Mouse (Mus musculus) midbrain, embryonic 12.5 days (tissue): ENCODE measurements around the gene Slc26a1. TPM values are rescaled to one million over a fixed set of nuclear protein-coding genes. Genes with fewer than 3 reads are reported as not detected.

ENCODE experiments used
- ATAC-seq: fragments of 200-750 bp; cut with Nextera tagmentation; 2 replicates; pipeline ENCODE4 v1.8.0; 2017; ENCODE audit warnings: low read depth, moderate TSS enrichment, moderate library complexity; ENCODE audit not compliant: low FRiP score
- H3K27ac ChIP-seq: fragments of 300-500 bp; sonication (generic); replicated peaks from 2 replicates; pipeline ENCODE4 v1.5.1; 2016; ENCODE audit warnings: mild to moderate bottlenecking
- H3K27me3 ChIP-seq: fragments of 300-500 bp; sonication (generic); 2 replicates; pipeline ENCODE4 v1.6.1; 2016; ENCODE audit warnings: mild to moderate bottlenecking
- H3K36me3 ChIP-seq: fragments of 300-500 bp; sonication (generic); 2 replicates; pipeline ENCODE4 v1.6.1; 2016
- H3K4me1 ChIP-seq: fragments of 300-500 bp; sonication (generic); 2 replicates; pipeline ENCODE4 v1.6.1; 2016
- H3K4me2 ChIP-seq: fragments of 300-500 bp; sonication (generic); replicated peaks from 2 replicates; pipeline ENCODE4 v1.6.1; 2016; ENCODE audit warnings: mild to moderate bottlenecking, moderate library complexity
- H3K4me3 ChIP-seq: fragments of 300-500 bp; sonication (generic); 2 replicates; pipeline ENCODE4 v1.5.1; 2016; ENCODE audit warnings: mild to moderate bottlenecking
- H3K9ac ChIP-seq: fragments of 300-500 bp; sonication (generic); replicated peaks from 2 replicates; pipeline ENCODE4 v1.6.1; 2016; ENCODE audit warnings: mild to moderate bottlenecking, moderate library complexity
- H3K9me3 ChIP-seq: fragments of 300-500 bp; sonication (generic); 2 replicates; pipeline ENCODE4 v1.6.1; 2016; ENCODE audit warnings: mild to moderate bottlenecking
- WGBS: fragments of 180-500 bp; shearing (Covaris S2); methylation state at CpG from one replicate; pipeline ENCODE4 v1.1.7; 2016; 5-methylcytosine and 5-hydroxymethylcytosine counted together
- polyA plus RNA-seq: library from polyadenylated mRNA; unstranded; fragments of >200 nt; fragmentation: Nextera tagmentation; extraction: Ambion mirVana; gene quantifications from 2 replicates; pipeline ENCODE4 v1.2.1, GENCODE M21; 2016

The Slc26a1 gene
- polyA plus RNA-seq, 1 experiment from 2014 or later: 1.7 TPM

GRCm38 (mm10) chr5:108629634-108630483 is 45.5 kb downstream of the Slc26a1 start, which contains the start of the genes Gak and Tmem175:
Gene Gak (minus strand): TSS chr5:108629755.
Gene Tmem175 (plus strand): TSS chr5:108629770.
- H3K27me3 ChIP-seq: no peaks in the 10 kb centered on the region
- no peaks in the 10 kb centered on the region for H3K9me3 ChIP-seq
- H3K36me3 ChIP-seq: no peaks in the 10 kb centered on the region
- WGBS: under 1% methylated on average over 58 of the region's 58 CpGs
- ATAC-seq: peak; percentile 96
- peaks cover 15% of the 10 kb centered on the region for H3K4me1 ChIP-seq
- peak within 1 kb of the TSS; percentile 90 for H3K4me3 ChIP-seq
- peak within 1 kb of the TSS; percentile 90 for H3K27ac ChIP-seq
- H3K4me2 ChIP-seq: peak within 1 kb of the TSS; percentile 83
- H3K9ac ChIP-seq: peak within 1 kb of the TSS; percentile 96

- H3K4me3 ChIP-seq: peak overlapping the region; percentile 90
These were observed 46.3 kb downstream of the Slc26a1 start for GRCm38 (mm10) chr5:108628891-108629633.

GRCm38 (mm10) chr5:108626050-108626660 is 49.2 kb downstream of the Slc26a1 start:
- ATAC-seq: no peak
- 83% methylated on average over 4 of the region's 4 CpGs for WGBS

More at GRCm38 (mm10) chr5:108628891-108629633, 46.3 kb downstream of the Slc26a1 start:
- H3K9ac ChIP-seq: peak overlapping the region; percentile 96
- H3K4me1 ChIP-seq: peaks cover 15% of the 10 kb centered on the region
- H3K9me3 ChIP-seq: no peaks in the 10 kb centered on the region
- 3% methylated on average over 32 of the region's 32 CpGs for WGBS
- no peaks in the 10 kb centered on the region for H3K27me3 ChIP-seq
- peak overlapping the region; percentile 90 for H3K27ac ChIP-seq
- peaks cover 7% of the 10 kb centered on the region for H3K36me3 ChIP-seq
- peak; percentile 87 for ATAC-seq
- H3K4me2 ChIP-seq: peak overlapping the region; percentile 83

GRCm38 (mm10) chr5:108621870-108622269 is 53.5 kb downstream of the Slc26a1 start:
- Histone ChIP-seq H3K36me3 (peaks cover 56% of the 10 kb centered on the region), H3K27ac (no peak overlapping the region), H3K9me3 (no peaks in the 10 kb centered on the region), H3K4me3 (no peak overlapping the region), H3K9ac (no peak overlapping the region), H3K4me1 (no peaks in the 10 kb centered on the region), H3K4me2 (no peak overlapping the region), H3K27me3 (no peaks in the 10 kb centered on the region)
- ATAC-seq: no peak
- WGBS: 85% methylated on average over 2 of the region's 2 CpGs

More at GRCm38 (mm10) chr5:108626050-108626660, 49.2 kb downstream of the Slc26a1 start:
- H3K9me3 ChIP-seq: no peaks in the 10 kb centered on the region
- no peak overlapping the region for H3K4me2 ChIP-seq
- H3K27me3 ChIP-seq: no peaks in the 10 kb centered on the region
- H3K4me1 ChIP-seq: peaks cover 15% of the 10 kb centered on the region
- H3K9ac ChIP-seq: no peak overlapping the region
- no peak overlapping the region for H3K27ac ChIP-seq
- H3K4me3 ChIP-seq: no peak overlapping the region
- H3K36me3 ChIP-seq: peaks cover 34% of the 10 kb centered on the region

Other genes with a start within 250 kb of the Slc26a1 start
- 408 and 419 TPM in 2 replicates for gene Atp5k, start 241.1 kb downstream of the Slc26a1 start, polyA plus RNA-seq
- gene Mfsd7a, start 226.7 kb downstream of the Slc26a1 start, polyA plus RNA-seq: 0.12 and 0.20 TPM in 2 replicates
- 35.3 and 40.3 TPM in 2 replicates for gene Pcgf3, start 214.3 kb downstream of the Slc26a1 start, polyA plus RNA-seq
- 11.2 and 11.4 TPM in 2 replicates for gene Cplx1, start 125.5 kb downstream of the Slc26a1 start, polyA plus RNA-seq
- gene Gak, start 45.8 kb downstream of the Slc26a1 start, polyA plus RNA-seq: 60.5 and 61.5 TPM in 2 replicates
- gene Tmem175, start 45.8 kb downstream of the Slc26a1 start, polyA plus RNA-seq: 18.7 and 21.5 TPM in 2 replicates
- gene Idua, start 15.2 kb downstream of the Slc26a1 start, polyA plus RNA-seq: 12.3 and 12.8 TPM in 2 replicates
- gene Dgkq, start 5.9 kb downstream of the Slc26a1 start, polyA plus RNA-seq: 21.2 and 21.7 TPM in 2 replicates
- 16.9 and 19.6 TPM in 2 replicates for gene Fgfrl1, start 16.8 kb upstream of the Slc26a1 start, polyA plus RNA-seq
- gene Rnf212, start 99.4 kb upstream of the Slc26a1 start, polyA plus RNA-seq: 0.37 TPM in 1 of 2 replicates, not detected in the other
- not detected in 2 replicates for gene Tmed11, start 119.8 kb upstream of the Slc26a1 start, polyA plus RNA-seq
- not detected in 2 replicates for gene Vmn2r8, start 133.3 kb upstream of the Slc26a1 start, polyA plus RNA-seq
- not detected in 2 replicates for gene Vmn2r9, start 177.0 kb upstream of the Slc26a1 start, polyA plus RNA-seq